Mouse (Mus musculus) spleen, adult 2 months (tissue): ENCODE data around the gene Helz2. TPM values are rescaled to one million over a fixed set of nuclear protein-coding genes. Genes with fewer than 3 reads are reported as not detected.

Experiments used
- DNase-seq, 2 experiments: peaks; one replicate each; pipeline versions ENCODE4 v3.0.0 to v3.0.0-alpha.2; 2012 to 2021; ENCODE audit warnings: low spot score in 2 of 2, low read depth in 1 of 2
- H3K27ac ChIP-seq: fragments of 200-500 bp; 2 replicates; pipeline ENCODE4 v1.5.1; 2012; ENCODE audit warnings: low read length, inconsistent platforms; ENCODE audit not compliant: insufficient read depth
- H3K27me3 ChIP-seq: fragments of 200-500 bp; 2 replicates; pipeline ENCODE4 v1.6.1; 2012; ENCODE audit warnings: mild to moderate bottlenecking, moderate library complexity, low read length, inconsistent platforms; ENCODE audit not compliant: control insufficient read depth, insufficient read depth
- H3K36me3 ChIP-seq: fragments of 200-500 bp; 2 replicates; pipeline ENCODE4 v1.6.1; 2012; ENCODE audit warnings: mild to moderate bottlenecking, low read length, inconsistent platforms; ENCODE audit not compliant: control insufficient read depth, insufficient read depth
- H3K4me1 ChIP-seq: fragments of 200-500 bp; 2 replicates; pipeline ENCODE4 v1.6.1; 2011; ENCODE audit warnings: inconsistent platforms; ENCODE audit not compliant: control insufficient read depth, insufficient read depth, insufficient read length
- H3K4me3 ChIP-seq: fragments of 200-500 bp; 2 replicates; pipeline ENCODE4 v1.5.1; 2011; ENCODE audit warnings: mild to moderate bottlenecking, inconsistent platforms; ENCODE audit not compliant: insufficient read depth, insufficient read length; ENCODE audit errors: extremely low read depth
- CTCF ChIP-seq: fragments of 200-500 bp; IDR thresholded peaks from 2 replicates; pipeline ENCODE4 v1.5.1; 2011; ENCODE audit warnings: mild to moderate bottlenecking, inconsistent platforms; ENCODE audit not compliant: insufficient read depth, insufficient read length, insufficient replicate concordance; ENCODE audit errors: extremely low read depth
- POLR2A ChIP-seq: fragments of 200-500 bp; IDR thresholded peaks from 2 replicates; pipeline ENCODE4 v1.6.1; 2011; ENCODE audit warnings: low read depth, low read length, inconsistent platforms
- WGBS: fragments of 180-500 bp; shearing (Covaris S2); methylation state at CpG from one replicate; pipeline ENCODE4 v1.1.7; 2018; 5-methylcytosine and 5-hydroxymethylcytosine counted together
- polyA plus RNA-seq: library from polyadenylated mRNA; depleted of rRNA; stranded (reverse); fragments of >200 nt; gene quantifications from 2 replicates; pipeline ENCODE4 v1.2.3, GENCODE M21; 2012

Helz2 gene
- polyA plus RNA-seq, 1 experiment, result 101 TPM

DNA sequence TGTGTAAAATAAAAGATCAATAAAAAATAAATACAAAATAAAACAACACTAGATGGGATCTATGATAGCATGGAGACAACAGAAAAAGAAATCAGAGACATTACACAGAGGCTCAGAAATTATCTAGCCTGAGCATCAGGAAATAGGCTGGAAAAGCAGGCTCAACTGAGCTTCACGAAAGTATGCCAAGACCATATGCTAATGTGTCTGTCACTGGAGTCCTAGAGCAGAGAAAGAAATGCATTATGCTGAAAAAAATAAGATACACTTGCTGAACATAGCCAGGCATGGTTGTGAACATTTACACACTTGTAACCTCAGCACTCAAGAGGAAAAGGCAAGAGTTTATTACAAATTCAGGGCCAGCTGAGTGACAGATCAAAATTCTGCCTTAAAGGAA lies 38.1 kb upstream of the Helz2 start:
- Histone ChIP-seq H3K4me3 (no peak overlapping the region), H3K4me1 (no peaks in the 10 kb centered on the region), H3K27ac (no peak overlapping the region), H3K36me3 (peaks cover 17% of the 10 kb centered on the region), H3K27me3 (no peaks in the 10 kb centered on the region)
- WGBS, result 90% methylated on average over 1 of the region's 1 CpGs
- no peak for DNase-seq
- TF ChIP-seq CTCF, result no peak
- TF ChIP-seq POLR2A, result no peak

DNA sequence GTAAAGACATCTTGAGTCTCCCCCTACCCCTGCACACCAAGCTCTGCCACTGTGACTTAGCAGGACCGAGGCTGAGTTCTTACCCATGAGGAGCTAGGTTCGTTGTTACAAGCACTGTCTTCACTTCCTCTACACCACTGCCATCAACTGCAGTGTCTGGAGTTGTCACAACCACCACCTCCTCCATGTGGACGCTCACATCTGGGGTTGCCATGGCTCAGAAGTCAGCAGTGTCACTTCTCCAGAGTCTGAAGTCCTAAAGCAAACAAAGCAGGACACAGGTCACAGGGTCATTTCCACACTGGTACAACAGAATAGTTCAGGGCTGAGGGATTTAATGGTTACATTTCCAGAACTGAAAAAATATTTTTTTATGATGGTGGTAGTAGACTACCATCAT lies 36.0 kb upstream of the Helz2 start:
- no peaks in the 10 kb centered on the region for H3K27me3 ChIP-seq
- H3K36me3 ChIP-seq, result peaks cover 15% of the 10 kb centered on the region
- no peaks in the 10 kb centered on the region for H3K4me1 ChIP-seq
- no peak overlapping the region for H3K4me3 ChIP-seq
- 72% methylated on average over 3 of the region's 3 CpGs for WGBS
- TF ChIP-seq CTCF (no peak), POLR2A (no peak)
- no peak for DNase-seq
- H3K27ac ChIP-seq, result no peak overlapping the region

DNA sequence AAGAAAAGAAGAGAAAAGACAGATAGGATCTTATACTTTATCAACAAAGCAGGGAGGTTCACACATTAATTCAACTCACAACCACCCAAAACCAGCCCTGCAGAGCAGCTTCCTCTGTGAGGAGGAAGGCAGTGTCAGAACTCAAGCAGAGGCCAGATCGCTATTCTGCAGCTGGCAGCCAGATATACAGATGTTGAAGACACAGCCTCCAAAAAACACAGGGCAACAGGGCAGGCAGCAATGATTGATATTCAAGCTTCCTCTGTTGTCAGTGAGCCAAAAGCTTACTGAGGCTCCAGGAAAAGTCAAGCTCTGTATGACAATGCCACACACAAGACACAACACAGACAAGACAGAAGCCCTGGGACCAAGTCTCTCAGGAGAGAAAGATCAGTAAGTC lies 34.9 kb upstream of the Helz2 start:
- H3K4me3 ChIP-seq, result no peak overlapping the region
- H3K36me3 ChIP-seq, result peaks cover 15% of the 10 kb centered on the region
- no peaks in the 10 kb centered on the region for H3K4me1 ChIP-seq
- DNase-seq, result no peak
- no peak overlapping the region for H3K27ac ChIP-seq
- no peaks in the 10 kb centered on the region for H3K27me3 ChIP-seq
- no peak for TF ChIP-seq POLR2A
- TF ChIP-seq CTCF, result no peak
- WGBS, result 59% methylated on average over 1 of the region's 1 CpGs

DNA sequence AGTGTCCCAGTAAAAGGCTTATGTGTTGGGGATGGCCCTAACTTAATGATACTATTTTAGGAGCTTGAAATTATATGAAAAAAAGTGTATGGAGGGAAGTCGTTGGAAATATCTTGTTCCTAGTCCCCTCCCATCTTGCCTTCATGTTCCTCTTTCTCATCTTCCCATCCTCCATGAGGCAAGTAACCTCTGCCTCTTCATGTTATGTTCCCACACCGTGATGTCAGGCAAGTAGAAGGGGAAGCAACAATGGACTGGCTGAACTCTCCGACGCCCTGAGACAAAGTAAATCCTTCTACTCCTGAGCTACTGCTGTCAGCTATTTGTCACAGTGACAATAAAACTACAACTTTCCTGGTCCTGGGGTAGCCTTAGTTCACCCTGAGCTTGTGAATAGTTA lies 32.8 kb upstream of the Helz2 start:
- TF ChIP-seq POLR2A (no peak), CTCF (no peak)
- 73% methylated on average over 4 of the region's 4 CpGs for WGBS
- H3K27ac ChIP-seq, result no peak overlapping the region
- no peaks in the 10 kb centered on the region for H3K4me1 ChIP-seq
- peaks cover 24% of the 10 kb centered on the region for H3K36me3 ChIP-seq
- no peaks in the 10 kb centered on the region for H3K27me3 ChIP-seq
- no peak overlapping the region for H3K4me3 ChIP-seq
- no peak for DNase-seq

DNA sequence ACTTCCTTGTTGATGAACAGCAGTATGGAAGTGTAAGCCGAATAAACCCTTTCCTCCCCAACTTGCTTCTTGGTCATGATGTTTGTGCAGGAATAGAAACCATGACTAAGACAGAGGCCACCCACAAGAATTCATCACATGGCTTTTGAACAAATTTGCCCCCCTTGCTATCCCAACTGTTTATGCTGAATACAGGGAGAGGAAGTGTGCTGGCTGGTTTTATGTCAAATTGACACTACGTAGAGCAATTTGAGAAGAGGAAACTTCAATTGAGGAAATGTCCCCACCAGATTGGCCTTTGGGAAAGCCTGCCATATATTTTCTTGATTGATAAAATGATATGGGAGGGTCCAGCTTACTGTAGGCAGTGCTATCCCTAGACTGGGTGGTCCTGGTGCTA lies 32.0 kb upstream of the Helz2 start:
- no peak for DNase-seq
- TF ChIP-seq POLR2A, result no peak
- TF ChIP-seq CTCF, result no peak
- Histone ChIP-seq H3K4me3 (no peak overlapping the region), H3K27ac (no peak overlapping the region), H3K36me3 (peaks cover 27% of the 10 kb centered on the region), H3K27me3 (no peaks in the 10 kb centered on the region), H3K4me1 (no peaks in the 10 kb centered on the region)
- WGBS, result 85% methylated on average over 2 of the region's 2 CpGs

DNA sequence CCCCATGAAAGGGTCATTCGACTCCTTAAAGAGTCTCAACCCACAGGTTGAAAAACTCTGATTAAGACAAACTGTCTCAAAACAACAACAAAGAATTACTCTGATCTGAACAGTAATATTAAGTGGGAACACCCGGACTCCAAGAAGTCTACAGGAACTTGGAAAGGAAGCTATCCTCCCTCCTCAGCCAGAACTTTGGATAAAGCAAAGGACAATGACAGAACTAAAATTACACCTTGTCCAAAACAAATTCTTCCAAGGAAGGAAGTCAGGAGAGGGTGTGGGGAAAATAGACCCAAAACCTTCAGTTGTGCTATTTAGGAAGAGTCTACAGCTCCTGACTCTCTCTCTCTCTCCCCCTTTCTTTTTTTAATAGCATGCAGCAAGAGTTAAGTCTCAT lies 30.3 kb upstream of the Helz2 start:
- 94% methylated on average over 2 of the region's 2 CpGs for WGBS
- no peak for DNase-seq
- Histone ChIP-seq H3K4me3 (no peak overlapping the region), H3K27ac (no peak overlapping the region), H3K4me1 (no peaks in the 10 kb centered on the region), H3K27me3 (no peaks in the 10 kb centered on the region), H3K36me3 (peaks cover 27% of the 10 kb centered on the region)
- TF ChIP-seq CTCF (no peak), POLR2A (no peak)

DNA sequence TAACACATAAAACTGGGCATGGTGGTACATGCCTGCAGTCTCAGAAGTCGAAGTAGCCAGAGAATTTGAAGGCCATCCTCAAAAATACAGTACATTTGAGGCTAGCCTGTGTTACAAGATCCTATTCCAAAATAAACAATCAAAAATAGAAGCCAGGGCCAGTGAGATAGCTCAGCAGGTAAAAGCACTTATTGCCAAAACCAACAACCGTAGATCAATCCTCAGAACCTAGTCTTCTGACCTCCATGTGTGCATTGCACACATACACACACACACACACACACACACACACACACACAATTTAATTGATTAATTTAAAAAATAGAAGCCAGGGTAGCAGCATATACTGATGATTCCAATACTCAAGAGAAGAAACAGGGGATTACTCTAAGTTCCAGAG lies 25.0 kb upstream of the Helz2 start:
- Histone ChIP-seq H3K4me1 (no peaks in the 10 kb centered on the region), H3K36me3 (peaks cover 34% of the 10 kb centered on the region), H3K4me3 (no peak overlapping the region), H3K27ac (no peak overlapping the region), H3K27me3 (no peaks in the 10 kb centered on the region)
- DNase-seq, result no peak
- 92% methylated on average over 2 of the region's 2 CpGs for WGBS
- TF ChIP-seq CTCF (no peak), POLR2A (no peak)
